Mouse (Mus musculus): ENCODE measurements around the gene Papolg. TPM values are rescaled to one million over a fixed set of nuclear protein-coding genes. Genes with fewer than 3 reads are reported as not detected.
A peak's percentile ranks its signal among the peaks of the same experiment; 100 is the strongest.
"Not testable (repeated sequence)": the region's sequence is repeated elsewhere in the genome, so short reads cannot be mapped to it uniquely, and the experiment has no call there.

Papolg gene
- 2.7 and 2.9 TPM in 2 replicates for polyA plus RNA-seq (2012; rRNA removed)

DNA sequence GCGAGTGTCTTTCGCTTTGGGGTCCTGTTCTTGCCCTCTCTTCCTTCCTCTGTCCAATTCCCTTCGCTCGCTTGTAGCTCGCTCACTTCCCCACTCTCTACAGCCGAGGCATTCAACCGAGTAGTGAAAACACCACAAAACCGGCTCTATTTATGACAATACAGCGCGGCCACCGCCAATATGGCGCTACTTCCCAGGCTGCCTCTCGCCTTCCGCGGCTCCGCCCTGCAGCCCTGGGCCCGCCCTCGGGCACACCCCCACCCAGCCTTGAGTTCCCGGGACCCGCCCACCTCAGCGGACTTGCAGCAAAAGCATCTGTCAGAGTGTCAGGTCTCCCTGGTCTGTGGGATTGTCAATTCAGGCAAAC lies at the start of gene Papolg:
Gene Papolg, minus strand, starts transcription at position 194 of the 367 bp plus-strand sequence.
- no peak for TF ChIP-seq CTCF (conservative IDR thresholded peaks at IDR 0.05; ENCODE audit: insufficient read depth, insufficient read length, low read depth, low read length)
- TF ChIP-seq POLR2A (IDR thresholded peaks at IDR 0.05; ENCODE audit: low read depth, low read length) = peak; percentile 32
- WGBS = 2% methylated on average over 21 of the region's 21 CpGs
- no peaks in the 10 kb centered on the region for H3K36me3 ChIP-seq (ENCODE audit: control insufficient read depth, insufficient read depth, low read length)
- H3K4me1 ChIP-seq (ENCODE audit: control insufficient read depth, insufficient read depth, low read length) = peaks cover 3% of the 10 kb centered on the region; the same call in 1 of the 2 replicates
- peak within 1 kb of the TSS; percentile 76 for H3K27ac ChIP-seq (ENCODE audit: insufficient read depth, low read depth, low read length)
- peak; percentile 96 for DNase-seq
- H3K4me3 ChIP-seq (ENCODE audit: insufficient read depth, low read depth, low read length) = peak within 1 kb of the TSS; percentile 98
- H3K27me3 ChIP-seq (replicated peaks; ENCODE audit: control insufficient read depth, insufficient read depth, low read length) = no peaks in the 10 kb centered on the region

DNA sequence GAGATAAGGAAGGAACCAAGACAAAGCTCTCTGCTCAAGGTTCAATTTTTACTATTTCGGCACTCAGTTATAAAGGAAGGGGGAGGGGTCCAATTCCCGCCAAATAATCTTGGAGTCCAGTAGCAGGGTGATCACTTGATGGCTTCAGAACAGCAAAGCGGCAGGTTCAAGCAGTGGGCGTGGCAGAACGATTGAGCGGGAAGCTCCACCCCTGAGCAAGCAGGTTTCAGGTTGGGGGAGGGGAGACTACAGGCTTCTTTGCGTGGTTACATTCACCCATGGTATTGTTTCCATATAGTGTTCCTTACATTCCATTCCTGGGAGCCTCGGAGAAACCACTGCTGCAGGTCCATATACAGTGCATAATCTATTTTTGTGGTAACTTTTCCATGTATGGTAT lies 33.1 kb upstream of the Papolg start:
- H3K27ac ChIP-seq (ENCODE audit: insufficient read depth, low read depth, low read length); H3K4me1 ChIP-seq (ENCODE audit: control insufficient read depth, insufficient read depth, low read length); H3K4me3 ChIP-seq (ENCODE audit: insufficient read depth, low read depth, low read length); H3K27me3 ChIP-seq (replicated peaks; ENCODE audit: control insufficient read depth, insufficient read depth, low read length); H3K36me3 ChIP-seq (ENCODE audit: control insufficient read depth, insufficient read depth, low read length): not testable (repeated sequence)
- DNase-seq = peak; percentile 2
- 15% methylated on average over 8 of the region's 8 CpGs for WGBS

DNA sequence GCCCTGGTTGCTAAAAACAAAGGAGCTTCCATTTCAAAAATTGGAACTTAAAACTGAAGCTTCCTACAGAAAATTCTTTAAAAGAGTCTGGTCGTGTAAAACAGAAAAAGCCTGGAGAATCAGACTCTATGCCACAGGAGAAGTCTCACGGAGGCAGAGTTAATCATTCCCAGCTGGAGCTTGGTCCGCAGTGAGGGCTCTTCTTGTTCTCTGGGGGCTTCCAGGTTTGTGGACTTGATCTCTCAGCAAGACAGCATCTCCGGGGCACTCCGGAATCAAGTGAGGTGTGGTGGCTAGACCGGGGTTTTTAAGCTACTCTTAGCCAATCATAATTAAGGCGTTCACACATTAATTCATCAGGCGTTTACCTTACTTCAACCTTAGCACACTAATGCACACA lies 32.6 kb upstream of the Papolg start:
- no peak for DNase-seq
- TF ChIP-seq POLR2A (IDR thresholded peaks at IDR 0.05; ENCODE audit: low read depth, low read length) = no peak
- no peak for TF ChIP-seq CTCF (conservative IDR thresholded peaks at IDR 0.05; ENCODE audit: insufficient read depth, insufficient read length, low read depth, low read length)
- H3K36me3 ChIP-seq (ENCODE audit: control insufficient read depth, insufficient read depth, low read length) = no peaks in the 10 kb centered on the region
- no peaks in the 10 kb centered on the region for H3K4me1 ChIP-seq (ENCODE audit: control insufficient read depth, insufficient read depth, low read length)
- 25% methylated on average over 8 of the region's 8 CpGs for WGBS
- no peaks in the 10 kb centered on the region for H3K27me3 ChIP-seq (replicated peaks; ENCODE audit: control insufficient read depth, insufficient read depth, low read length)
- no peak overlapping the region for H3K4me3 ChIP-seq (ENCODE audit: insufficient read depth, low read depth, low read length)
- no peak overlapping the region for H3K27ac ChIP-seq (ENCODE audit: insufficient read depth, low read depth, low read length)

DNA sequence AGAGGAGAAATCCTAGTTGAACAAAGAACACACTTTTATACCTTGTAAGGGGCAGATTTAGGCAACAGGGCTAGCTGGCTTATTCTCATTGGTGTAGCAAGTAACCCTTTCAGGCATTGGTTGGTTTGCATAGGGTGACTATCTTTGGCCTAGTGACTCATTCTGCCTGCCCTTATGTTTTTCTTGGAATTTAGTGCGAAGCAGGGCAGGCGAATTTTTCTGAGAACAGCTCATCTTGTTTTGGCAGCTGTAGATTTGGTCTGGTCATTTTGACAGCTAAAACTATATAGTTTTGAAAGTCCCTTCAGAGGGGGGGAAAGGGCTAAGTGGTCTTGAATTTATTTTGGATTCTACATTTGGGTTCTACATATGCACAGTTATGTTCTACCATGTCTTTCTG lies 18.8 kb upstream of the Papolg start:
- DNase-seq; H3K27ac ChIP-seq (ENCODE audit: insufficient read depth, low read depth, low read length); H3K27me3 ChIP-seq (replicated peaks; ENCODE audit: control insufficient read depth, insufficient read depth, low read length); H3K36me3 ChIP-seq (ENCODE audit: control insufficient read depth, insufficient read depth, low read length); H3K4me1 ChIP-seq (ENCODE audit: control insufficient read depth, insufficient read depth, low read length); H3K4me3 ChIP-seq (ENCODE audit: insufficient read depth, low read depth, low read length): not testable (repeated sequence)
- WGBS = 70% methylated on average over 2 of the region's 2 CpGs

DNA sequence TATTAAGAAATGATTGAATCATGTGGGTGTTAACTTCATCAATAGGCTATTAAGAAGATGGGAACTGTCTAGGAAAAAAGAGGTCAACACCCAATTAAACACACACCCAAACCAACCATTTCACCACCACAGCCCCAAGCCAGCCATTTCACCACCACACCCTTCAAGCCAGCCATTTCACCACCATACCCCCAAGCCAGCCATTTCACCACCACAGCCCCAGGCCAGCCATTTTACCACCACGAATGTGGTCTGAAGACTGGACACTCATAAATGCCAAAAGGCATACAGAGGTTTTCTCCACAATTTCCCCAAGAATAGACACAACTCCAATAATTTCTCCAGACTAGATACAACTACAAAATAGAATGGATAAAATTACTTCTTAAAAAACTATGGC lies 8.9 kb upstream of the Papolg start:
- H3K27me3 ChIP-seq (replicated peaks; ENCODE audit: control insufficient read depth, insufficient read depth, low read length) = no peaks in the 10 kb centered on the region
- no peak for TF ChIP-seq CTCF (conservative IDR thresholded peaks at IDR 0.05; ENCODE audit: insufficient read depth, insufficient read length, low read depth, low read length)
- TF ChIP-seq POLR2A (IDR thresholded peaks at IDR 0.05; ENCODE audit: low read depth, low read length) = no peak
- H3K36me3 ChIP-seq (ENCODE audit: control insufficient read depth, insufficient read depth, low read length) = no peaks in the 10 kb centered on the region
- no peak for DNase-seq
- H3K27ac ChIP-seq (ENCODE audit: insufficient read depth, low read depth, low read length) = no peak overlapping the region
- no peaks in the 10 kb centered on the region for H3K4me1 ChIP-seq (ENCODE audit: control insufficient read depth, insufficient read depth, low read length)
- H3K4me3 ChIP-seq (ENCODE audit: insufficient read depth, low read depth, low read length) = no peak overlapping the region
- 83% methylated on average over 1 of the region's 1 CpGs for whole genome bisulfite sequencing

GRCm38 (mm10) chr11:23894141-23895059 lies 653 bp downstream of the Papolg start:
- H3K27ac ChIP-seq (ENCODE audit: insufficient read depth, low read depth, low read length) = peak overlapping the region; percentile 76
- TF ChIP-seq POLR2A (IDR thresholded peaks at IDR 0.05; ENCODE audit: low read depth, low read length) = no peak
- no peak for TF ChIP-seq CTCF (conservative IDR thresholded peaks at IDR 0.05; ENCODE audit: insufficient read depth, insufficient read length, low read depth, low read length)
- H3K4me1 ChIP-seq (ENCODE audit: control insufficient read depth, insufficient read depth, low read length) = peaks cover 3% of the 10 kb centered on the region; the same call in 1 of the 2 replicates
- no peaks in the 10 kb centered on the region for H3K36me3 ChIP-seq (ENCODE audit: control insufficient read depth, insufficient read depth, low read length)
- DNase-seq = no peak
- H3K4me3 ChIP-seq (ENCODE audit: insufficient read depth, low read depth, low read length) = peak overlapping the region; percentile 98
- H3K27me3 ChIP-seq (replicated peaks; ENCODE audit: control insufficient read depth, insufficient read depth, low read length) = no peaks in the 10 kb centered on the region
- WGBS = 1% methylated on average over 48 of the region's 48 CpGs

DNA sequence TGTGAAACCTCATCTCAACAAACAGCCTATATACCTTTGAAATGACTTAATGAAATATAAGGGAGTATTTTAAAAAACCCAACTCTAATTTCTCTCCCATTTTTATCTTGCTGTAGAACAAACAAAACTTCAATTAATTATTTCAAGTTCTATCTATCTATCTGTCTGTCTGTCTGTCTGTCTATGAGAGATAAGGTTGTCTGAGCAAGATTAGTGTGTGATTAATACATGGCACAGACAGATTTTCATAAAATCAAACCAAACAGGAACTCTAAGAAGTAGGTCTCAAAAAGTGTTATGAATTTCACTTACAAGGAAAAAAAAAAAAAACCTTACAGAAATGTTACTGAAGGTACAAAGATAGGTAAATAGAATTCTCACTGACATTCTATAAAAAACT lies 1.5 kb downstream of the Papolg start:
- TF ChIP-seq CTCF (conservative IDR thresholded peaks at IDR 0.05; ENCODE audit: insufficient read depth, insufficient read length, low read depth, low read length) (no peak), POLR2A (IDR thresholded peaks at IDR 0.05; ENCODE audit: low read depth, low read length) (no peak)
- no peak for DNase-seq
- peaks cover 3% of the 10 kb centered on the region; the same call in 1 of the 2 replicates for H3K4me1 ChIP-seq (ENCODE audit: control insufficient read depth, insufficient read depth, low read length)

More for the DNA sequence above, 1.5 kb downstream of the Papolg start:
- no peaks in the 10 kb centered on the region for H3K36me3 ChIP-seq (ENCODE audit: control insufficient read depth, insufficient read depth, low read length)
- H3K27ac ChIP-seq (ENCODE audit: insufficient read depth, low read depth, low read length) = no peak overlapping the region
- no peaks in the 10 kb centered on the region for H3K27me3 ChIP-seq (replicated peaks; ENCODE audit: control insufficient read depth, insufficient read depth, low read length)
- H3K4me3 ChIP-seq (ENCODE audit: insufficient read depth, low read depth, low read length) = no peak overlapping the region
